Mouse (Mus musculus) cerebellum, postnatal 4 days (tissue): ENCODE measurements around the gene Optn.

Source experiments
- DNase-seq, 2 experiments: peaks; one replicate each; pipeline ENCODE4 v3.0.0; 2022; ENCODE audit warnings: low spot score in 2 of 2, mixed read lengths in 1 of 2

Gene Optn

GRCm38 (mm10) chr2:5029808-5030207 is 34.0 kb downstream of the Optn start:
- DNase-seq = no peak

- no peak for DNase-seq
These were observed 35.8 kb downstream of the Optn start for GRCm38 (mm10) chr2:5028047-5028446.

- DNase-seq = no peak
These were observed 36.8 kb downstream of the Optn start for GRCm38 (mm10) chr2:5027057-5027456.

- DNase-seq = no peak
These were observed 38.6 kb downstream of the Optn start for GRCm38 (mm10) chr2:5025162-5025733.

GRCm38 (mm10) chr2:5023699-5024399 is 40.0 kb downstream of the Optn start:
- DNase-seq = no peak

GRCm38 (mm10) chr2:5023275-5023674 is 40.6 kb downstream of the Optn start:
- no peak for DNase-seq

GRCm38 (mm10) chr2:5019708-5020107 is 44.1 kb downstream of the Optn start:
- DNase-seq = no peak

- no peak for DNase-seq
These were observed 46.9 kb downstream of the Optn start for GRCm38 (mm10) chr2:5016922-5017321.

- DNase-seq = no peak
These were observed 48.3 kb downstream of the Optn start for GRCm38 (mm10) chr2:5015527-5015926.

GRCm38 (mm10) chr2:5014616-5015015 is 49.2 kb downstream of the Optn start:
- no peak for DNase-seq

- peak; percentile 84 to 94 for DNase-seq
These were observed 51.1 kb downstream of the Optn start, which contains the start of gene Mcm10 for GRCm38 (mm10) chr2:5012491-5013324. Mcm10 (minus strand) TSS chr2:5012791.

- no peak for DNase-seq
These were observed 51.9 kb downstream of the Optn start for GRCm38 (mm10) chr2:5011898-5012490.

- DNase-seq = no peak
These were observed 56.7 kb downstream of the Optn start for GRCm38 (mm10) chr2:5007107-5007506.

GRCm38 (mm10) chr2:5001266-5001665 is 62.6 kb downstream of the Optn start:
- DNase-seq = no peak

- DNase-seq = no peak
These were observed 64.9 kb downstream of the Optn start for GRCm38 (mm10) chr2:4998905-4999304.

- DNase-seq = no peak
These were observed 67.4 kb downstream of the Optn start for GRCm38 (mm10) chr2:4996421-4996824.

GRCm38 (mm10) chr2:4995646-4996045 is 68.2 kb downstream of the Optn start:
- DNase-seq = no peak

GRCm38 (mm10) chr2:4994436-4994835 is 69.4 kb downstream of the Optn start:
- DNase-seq = no peak

- no peak for DNase-seq
These were observed 70.3 kb downstream of the Optn start for GRCm38 (mm10) chr2:4993584-4993983.

GRCm38 (mm10) chr2:4988826-4989424 is 74.9 kb downstream of the Optn start:
- DNase-seq = no peak

GRCm38 (mm10) chr2:4987388-4988180 is 76.3 kb downstream of the Optn start:
- DNase-seq = no peak
